Mouse (Mus musculus): ENCODE data around the gene Fsd1l.

DNA sequence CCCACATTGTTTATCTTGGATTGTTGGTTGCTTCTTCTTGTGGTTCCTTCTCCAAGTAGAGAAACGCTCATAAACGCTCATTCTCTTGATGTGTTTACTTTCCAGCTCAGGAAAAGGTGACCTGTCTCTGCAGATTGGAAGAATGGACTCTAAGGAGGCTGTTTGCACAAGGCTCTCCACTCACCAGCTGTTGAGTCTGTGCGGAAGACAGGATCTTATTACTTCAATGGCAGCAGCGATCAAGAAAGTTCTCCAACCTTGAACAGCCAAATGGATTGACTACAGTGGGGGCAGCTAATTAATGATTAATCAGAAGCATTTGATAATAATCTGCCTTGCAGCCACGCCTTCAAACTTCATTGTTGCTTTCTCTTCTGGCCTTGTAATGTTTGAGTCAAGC is 9.8 kb upstream of the Fsd1l start:
- TF ChIP-seq EP300 (IDR thresholded peaks at IDR 0.05; ENCODE audit: low read depth) (no peak), CTCF (IDR thresholded peaks at IDR 0.05; ENCODE audit: low read depth) (no peak)
